Mouse (Mus musculus) MEL (cell line): ENCODE data around the gene Kcnk1. TPM values are rescaled to one million over a fixed set of nuclear protein-coding genes. Genes with fewer than 3 reads are reported as not detected.

Source experiments
- DNase-seq: peaks from one replicate; pipeline ENCODE4 v3.0.0; 2011; ENCODE audit warnings: low read depth, low spot score
- H3K27ac ChIP-seq: 2 replicates; pipeline ENCODE4 v1.5.1; 2012; ENCODE audit warnings: low read depth, mild to moderate bottlenecking, control low read depth, low read length, moderate library complexity; ENCODE audit not compliant: control insufficient read depth
- H3K27me3 ChIP-seq, 2 experiments: fragments of 150-350 bp in 1 of 2; sonication (generic) in 1 of 2; 2 replicates each; pipeline ENCODE4 v1.6.1; 2012; ENCODE audit warnings: low read length in 2 of 2, mild to moderate bottlenecking in 2 of 2, improper control_type of control experiment in 1 of 2, moderate library complexity in 1 of 2; ENCODE audit not compliant: insufficient read depth in 2 of 2, control insufficient read depth in 1 of 2
- H3K36me3 ChIP-seq, 2 experiments: 2 replicates each; pipeline ENCODE4 v1.6.1; 2012 to 2014; ENCODE audit warnings: low read length in 2 of 2, improper control_type of control experiment in 1 of 2, inconsistent platforms in 1 of 2, mild to moderate bottlenecking in 1 of 2; ENCODE audit not compliant: insufficient read depth in 2 of 2, control insufficient read depth in 1 of 2
- H3K4me1 ChIP-seq, 2 experiments: fragments of 150-350 bp in 1 of 2; sonication (generic) in 1 of 2; 2 replicates each; pipeline ENCODE4 v1.6.1; 2012; ENCODE audit warnings: low read length in 2 of 2, improper control_type of control experiment in 1 of 2, mild to moderate bottlenecking in 1 of 2; ENCODE audit not compliant: insufficient read depth in 2 of 2, control insufficient read depth in 1 of 2
- H3K4me3 ChIP-seq, 2 experiments: fragments of 150-350 bp in 1 of 2; sonication (generic) in 1 of 2; 2 replicates each; pipeline ENCODE4 v1.5.1; 2012; ENCODE audit warnings: low read depth in 2 of 2, low read length in 2 of 2, mild to moderate bottlenecking in 2 of 2, moderate library complexity in 2 of 2, control low read depth in 1 of 2, improper control_type of control experiment in 1 of 2; ENCODE audit not compliant: control insufficient read depth in 1 of 2, insufficient read depth in 1 of 2
- H3K79me2 ChIP-seq: 2 replicates; pipeline ENCODE4 v1.6.1; 2012; ENCODE audit warnings: mild to moderate bottlenecking, low read length, moderate library complexity; ENCODE audit not compliant: control insufficient read depth, poor library complexity, insufficient read depth
- H3K9ac ChIP-seq: 2 replicates; pipeline ENCODE4 v1.6.1; 2012; ENCODE audit warnings: low read depth, mild to moderate bottlenecking, control low read depth, low read length, moderate library complexity; ENCODE audit not compliant: control insufficient read depth, poor library complexity, severe bottlenecking
- H3K9me3 ChIP-seq: fragments of 150-350 bp; sonication (generic); replicated peaks from 2 replicates; pipeline ENCODE4 v1.6.1; 2012; ENCODE audit warnings: mild to moderate bottlenecking, low read length, improper control_type of control experiment, moderate library complexity; ENCODE audit not compliant: insufficient read depth
- CHD2 ChIP-seq: IDR thresholded peaks from 2 replicates; pipeline ENCODE4 v1.6.1; 2011; ENCODE audit warnings: low read length, improper control_type of control experiment
- E2F4 ChIP-seq: IDR thresholded peaks from 2 replicates; pipeline ENCODE4 v1.6.1; 2011; ENCODE audit warnings: low read depth, low read length, improper control_type of control experiment, borderline replicate concordance
- EP300 ChIP-seq, 2 experiments: IDR thresholded peaks; 2 replicates each; pipeline ENCODE4 v1.6.1; 2011; ENCODE audit warnings: improper control_type of control experiment in 2 of 2, low read length in 2 of 2, low read depth in 1 of 2, mild to moderate bottlenecking in 1 of 2
- JUND ChIP-seq: IDR thresholded peaks from 2 replicates; pipeline ENCODE4 v1.6.1; 2011; ENCODE audit warnings: low read depth, mild to moderate bottlenecking, improper control_type of control experiment, low read length
- MAX ChIP-seq: IDR thresholded peaks from 2 replicates; pipeline ENCODE4 v1.6.1; 2011; ENCODE audit warnings: low read length, improper control_type of control experiment
- MEF2A ChIP-seq: IDR thresholded peaks from 2 replicates; pipeline ENCODE4 v1.6.1; 2014; ENCODE audit warnings: low read depth, mild to moderate bottlenecking, inconsistent platforms, low read length, improper control_type of control experiment; ENCODE audit not compliant: poor library complexity, insufficient replicate concordance, severe bottlenecking; ENCODE audit errors: extremely low read depth
- MYB ChIP-seq: IDR thresholded peaks from 2 replicates; pipeline ENCODE4 v1.6.1; 2011; ENCODE audit warnings: mild to moderate bottlenecking, low read depth, low read length, improper control_type of control experiment
- MYC ChIP-seq: IDR thresholded peaks from 2 replicates; pipeline ENCODE4 v1.6.1; 2011; ENCODE audit warnings: low read depth, mild to moderate bottlenecking, low read length, improper control_type of control experiment, moderate library complexity
- RAD21 ChIP-seq: IDR thresholded peaks from 2 replicates; pipeline ENCODE4 v1.6.1; 2011; ENCODE audit warnings: mild to moderate bottlenecking, low read depth, low read length, improper control_type of control experiment
- SIN3A ChIP-seq: IDR thresholded peaks from 2 replicates; pipeline ENCODE4 v1.6.1; 2012; ENCODE audit warnings: low read length, improper control_type of control experiment, inconsistent platforms
- SMC3 ChIP-seq: IDR thresholded peaks from 2 replicates; pipeline ENCODE4 v1.6.1; 2011; ENCODE audit warnings: low read depth, low read length, improper control_type of control experiment
- TBP ChIP-seq: IDR thresholded peaks from 2 replicates; pipeline ENCODE4 v1.8.0; 2011; ENCODE audit warnings: low read depth, low read length, improper control_type of control experiment
- TCF12 ChIP-seq: IDR thresholded peaks from 2 replicates; pipeline ENCODE4 v1.6.1; 2014; ENCODE audit warnings: low read depth, mild to moderate bottlenecking, inconsistent platforms, low read length, improper control_type of control experiment, moderate library complexity
- UBTF ChIP-seq: IDR thresholded peaks from 2 replicates; pipeline ENCODE4 v1.6.1; 2012; ENCODE audit warnings: low read depth, mild to moderate bottlenecking, inconsistent platforms, low read length, improper control_type of control experiment, moderate library complexity, borderline replicate concordance; ENCODE audit not compliant: insufficient read depth
- ZMIZ1 ChIP-seq: IDR thresholded peaks from 2 replicates; pipeline ENCODE4 v1.6.1; 2012; ENCODE audit warnings: low read depth, mild to moderate bottlenecking, inconsistent platforms, low read length, improper control_type of control experiment, moderate library complexity
- ZNF384 ChIP-seq: IDR thresholded peaks from 2 replicates; pipeline ENCODE4 v1.6.1; 2012; ENCODE audit warnings: low read depth, mild to moderate bottlenecking, inconsistent platforms, low read length, improper control_type of control experiment
- polyA plus RNA-seq, 2 experiments: library from polyadenylated mRNA; stranded (reverse) in 1 of 2; unstranded in 1 of 2; fragments of >175 nt in 1 of 2; fragments of >200 nt in 1 of 2; gene quantifications; 2 replicates each; pipeline versions ENCODE4 v1.2.1 to v1.2.4; 2012; ENCODE audit warnings: low replicate concordance in 2 of 2, low read depth in 1 of 2; ENCODE audit not compliant: insufficient read length in 2 of 2, insufficient read depth in 1 of 2, missing spikeins in 1 of 2
- total RNA-seq: library from RNA; depleted of rRNA; stranded (reverse); fragments of 300-350 nt; gene quantifications from 2 replicates; pipeline ENCODE4 v1.2.3, GENCODE M21; 2012

Gene Kcnk1
- total and polyA plus RNA-seq, 3 experiments = not detected

- Histone ChIP-seq H3K27ac (no peak overlapping the region), H3K4me1 (no peaks in the 10 kb centered on the region), H3K79me2 (no peaks in the 10 kb centered on the region), H3K9ac (no peak overlapping the region), H3K9me3 (no peaks in the 10 kb centered on the region), H3K4me3 (no peak overlapping the region), H3K27me3 (no peaks in the 10 kb centered on the region), H3K36me3 (no peaks in the 10 kb centered on the region)
- TF ChIP-seq E2F4 (no peak), TBP (no peak), MAX (no peak), EP300 (IDR thresholded peaks at IDR 0.05; ENCODE audit: low read depth in 1 of 2, low read length in 2 of 2) (no peak), JUND (no peak), SMC3 (no peak), ZNF384 (no peak), TCF12 (no peak)
- DNase-seq = no peak
Observed at GRCm38 (mm10) chr8:126007538-126008330, 12.8 kb downstream of the Kcnk1 start.

- TF ChIP-seq MYB (no peak), CHD2 (no peak), MEF2A (no peak), UBTF (no peak), ZMIZ1 (no peak), MYC (no peak), RAD21 (no peak), SIN3A (no peak), JUND (no peak), EP300 (IDR thresholded peaks at IDR 0.05; ENCODE audit: low read depth in 1 of 2, low read length in 2 of 2) (no peak)
- DNase-seq = no peak
- H3K79me2 ChIP-seq = no peaks in the 10 kb centered on the region
- no peaks in the 10 kb centered on the region for H3K27me3 ChIP-seq
- H3K9ac ChIP-seq = no peak overlapping the region
- no peak overlapping the region for H3K27ac ChIP-seq
- H3K36me3 ChIP-seq = no peaks in the 10 kb centered on the region
- H3K9me3 ChIP-seq = no peaks in the 10 kb centered on the region
- no peak overlapping the region for H3K4me3 ChIP-seq
- H3K4me1 ChIP-seq = no peaks in the 10 kb centered on the region
Observed at GRCm38 (mm10) chr8:126008945-126009344, 14.0 kb downstream of the Kcnk1 start.
